10 mouse cellular contexts compared by ENCODE assay signal in the genomic region with DNA sequence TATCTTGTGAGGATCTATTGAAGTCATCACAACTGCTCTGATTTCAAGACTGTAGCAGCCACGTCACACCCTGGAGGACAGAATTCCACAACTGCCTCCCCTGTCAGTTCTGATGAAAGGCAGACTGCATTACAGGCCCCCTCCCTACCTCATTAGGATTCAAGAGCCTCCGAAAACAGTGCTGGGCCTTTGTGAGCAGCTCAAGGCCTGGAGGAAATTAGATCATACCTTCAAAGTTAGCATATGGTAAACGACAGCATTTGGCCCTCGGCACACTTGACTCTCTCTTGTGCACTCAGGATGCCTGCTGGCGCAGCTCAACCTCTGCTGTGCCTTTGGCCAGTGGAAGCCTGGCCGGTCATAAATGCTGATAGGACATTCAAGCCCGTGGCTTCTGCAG.
A peak's percentile ranks its signal among the peaks of the same experiment; 100 is the strongest.
DNase-seq lines count a peak whose midpoint lies in the region; ATAC-seq lines count a peak whose summit lies in the region.
"Had no signal": no experiment of that assay in that cellular context is flagged by ENCODE, and none has a peak within 500 bp of the region (broad histone marks: within the 10 kb centered on the region; RNA-seq: fewer than 3 reads in every experiment).

No protein-coding gene starts in this region.

- H3K36me3 ChIP-seq in forebrain, embryonic 13.5 days (ENCODE audit: poor library complexity, severe bottlenecking): peaks cover 24% of the 10 kb centered on the region
- peaks cover 41% of the 10 kb centered on the region for H3K36me3 ChIP-seq in limb, embryonic 13.5 days

- H3K4me3 ChIP-seq in forebrain, embryonic 13.5 days: no peak overlapping the region
- H3K4me3 ChIP-seq in limb, embryonic 13.5 days: no peak overlapping the region
- H3K4me3 ChIP-seq: embryonic facial prominence, embryonic 13.5 days had no signal

- no peaks in the 10 kb centered on the region for H3K27me3 ChIP-seq in forebrain, embryonic 13.5 days
- no peaks in the 10 kb centered on the region for H3K27me3 ChIP-seq in limb, embryonic 13.5 days
- H3K27me3 ChIP-seq: embryonic facial prominence, embryonic 13.5 days had no signal

- peak; percentile 82 for ATAC-seq in forebrain, embryonic 13.5 days
- ATAC-seq in limb, embryonic 13.5 days (ENCODE audit: low FRiP score, low read depth): 0 out of 2 replicates have a peak, but pooled peaks have one; percentile 37

- peak; percentile 88 for DNase-seq in MN1 (ENCODE audit: low spot score)
- DNase-seq in cerebellum, adult 11 months: peak; percentile 74
- DNase-seq in lung, postnatal 36 days: no peak
- DNase-seq in adrenal gland, postnatal 14 days: no peak
- no peak for DNase-seq in right cerebral cortex, postnatal 25 days
- DNase-seq: kidney, adult 11 months; left cerebral cortex, postnatal 4 days had no signal

- H3K4me1 ChIP-seq in forebrain, embryonic 13.5 days: peaks cover 10% of the 10 kb centered on the region
- peaks cover 26% of the 10 kb centered on the region for H3K4me1 ChIP-seq in limb, embryonic 13.5 days

- no peak overlapping the region for H3K4me2 ChIP-seq in forebrain, embryonic 13.5 days
- no peak overlapping the region for H3K4me2 ChIP-seq in limb, embryonic 13.5 days (replicated peaks)
- H3K4me2 ChIP-seq: embryonic facial prominence, embryonic 13.5 days had no signal

- H3K9ac ChIP-seq in forebrain, embryonic 13.5 days: no peak overlapping the region
- H3K9ac ChIP-seq in limb, embryonic 13.5 days: no peak overlapping the region
- H3K9ac ChIP-seq: embryonic facial prominence, embryonic 13.5 days had no signal

- H3K9me3 ChIP-seq in forebrain, embryonic 13.5 days (replicated peaks): no peaks in the 10 kb centered on the region
- H3K9me3 ChIP-seq in limb, embryonic 13.5 days: no peaks in the 10 kb centered on the region
- H3K9me3 ChIP-seq: embryonic facial prominence, embryonic 13.5 days had no signal

- 28% methylated on average over 7 of the region's 7 CpGs for WGBS in forebrain, embryonic 13.5 days
- 27% methylated on average over 7 of the region's 7 CpGs for WGBS in limb, embryonic 13.5 days

- H3K27ac ChIP-seq in forebrain, embryonic 13.5 days: no peak overlapping the region
- H3K27ac ChIP-seq in limb, embryonic 13.5 days: peak overlapping the region; percentile 16; the same call in 1 of the 2 replicates
- H3K27ac ChIP-seq: embryonic facial prominence, embryonic 13.5 days had no signal

Comparison
In these comparisons a context has a peak if more than half of its experiments do, and no peak if none do; other contexts are left out.
1. DNase-seq: peak in MN1 (single experiment) and cerebellum, adult 11 months (single experiment); none in lung, postnatal 36 days (single experiment), adrenal gland, postnatal 14 days (single experiment) and right cerebral cortex, postnatal 25 days (single experiment).